Mouse (Mus musculus) heart, postnatal 0 days (tissue): ENCODE measurements around the gene Mylip. TPM values are rescaled to one million over a fixed set of nuclear protein-coding genes. Genes with fewer than 3 reads are reported as not detected.
A peak's percentile ranks its signal among the peaks of the same experiment; 100 is the strongest.

Experiments
- ATAC-seq: fragments of 200-750 bp; cut with Nextera tagmentation; 2 replicates; pipeline ENCODE4 v1.8.0; 2017; ENCODE audit warnings: low read depth, moderate number of reproducible peaks, moderate library complexity; ENCODE audit not compliant: insufficient read depth
- DNase-seq: peaks from one replicate; pipeline ENCODE4 v3.0.0-alpha.2; 2016; ENCODE audit warnings: low spot score
- H3K27ac ChIP-seq: fragments of 300-500 bp; sonication (generic); 2 replicates; pipeline ENCODE4 v1.5.1; 2014; ENCODE audit warnings: low read depth, mild to moderate bottlenecking
- H3K27me3 ChIP-seq: fragments of 300-500 bp; sonication (generic); 2 replicates; pipeline ENCODE4 v1.6.1; 2014; ENCODE audit warnings: low read length, mixed read lengths; ENCODE audit not compliant: control insufficient read depth, insufficient read depth
- H3K36me3 ChIP-seq: fragments of 300-500 bp; sonication (generic); replicated peaks from 2 replicates; pipeline ENCODE4 v1.6.1; 2014; ENCODE audit warnings: low read length, mixed read lengths; ENCODE audit not compliant: control insufficient read depth, insufficient read depth
- H3K4me1 ChIP-seq: fragments of 300-500 bp; sonication (generic); 2 replicates; pipeline ENCODE4 v1.6.1; 2014; ENCODE audit warnings: antibody characterized with exemption; ENCODE audit not compliant: control insufficient read depth, insufficient read depth
- H3K4me2 ChIP-seq: fragments of 300-500 bp; sonication (generic); 2 replicates; pipeline ENCODE4 v1.6.1; 2014; ENCODE audit warnings: low read depth, mild to moderate bottlenecking, low read length, moderate library complexity
- H3K4me3 ChIP-seq: fragments of 300-500 bp; sonication (generic); 2 replicates; pipeline ENCODE4 v1.5.1; 2014; ENCODE audit warnings: low read depth, low read length
- H3K9ac ChIP-seq: fragments of 300-500 bp; sonication (generic); replicated peaks from 2 replicates; pipeline ENCODE4 v1.6.1; 2014; ENCODE audit warnings: low read depth, low read length, mixed read lengths
- H3K9me3 ChIP-seq: fragments of 300-500 bp; sonication (generic); replicated peaks from 2 replicates; pipeline ENCODE4 v1.6.1; 2016; ENCODE audit warnings: low read length; ENCODE audit not compliant: control insufficient read depth
- CTCF ChIP-seq: IDR thresholded peaks from 2 replicates; pipeline ENCODE4 v1.5.1; 2016; ENCODE audit warnings: antibody characterized with exemption, control low read depth, low read depth
- EP300 ChIP-seq: IDR thresholded peaks from 2 replicates; pipeline ENCODE4 v1.6.1; 2016; ENCODE audit warnings: antibody characterized with exemption, low read depth
- WGBS: fragments of 180-500 bp; shearing (Covaris S2); extraction: QIAGEN DNeasy Blood & Tissue Kit; methylation state at CpG from one replicate; pipeline ENCODE4 v1.1.7; 2014; 5-methylcytosine and 5-hydroxymethylcytosine counted together
- polyA plus RNA-seq: library from polyadenylated mRNA; unstranded; fragments of >200 nt; fragmentation: Nextera tagmentation; extraction: Ambion mirVana; gene quantifications from 2 replicates; pipeline ENCODE4 v1.2.1, GENCODE M21; 2015
- total RNA-seq: library from RNA; depleted of rRNA; stranded (reverse); fragments of >200 nt; gene quantifications from 2 replicates; pipeline ENCODE4 v1.2.3, GENCODE M21; 2014; ENCODE audit warnings: low replicate concordance

The Mylip gene
- total and polyA plus RNA-seq, 2 experiments from 2014 or later = 7.1 to 30.1 TPM

- Histone ChIP-seq H3K9ac (no peak overlapping the region), H3K27me3 (no peaks in the 10 kb centered on the region), H3K27ac (no peak overlapping the region), H3K4me3 (no peak overlapping the region), H3K4me2 (no peak overlapping the region), H3K9me3 (no peaks in the 10 kb centered on the region), H3K36me3 (no peaks in the 10 kb centered on the region), H3K4me1 (no peaks in the 10 kb centered on the region)
- 90% methylated on average over 13 of the region's 13 CpGs for WGBS
- no peak for DNase-seq
- no peak for TF ChIP-seq EP300
- TF ChIP-seq CTCF = no peak
- no peak for ATAC-seq
These were observed 32.7 kb downstream of the Mylip start for GRCm38 (mm10) chr13:45422251-45422650.

GRCm38 (mm10) chr13:45422709-45423108, 33.2 kb downstream of the Mylip start:
- 77% methylated on average over 5 of the region's 5 CpGs for WGBS
- Histone ChIP-seq H3K27ac (no peak overlapping the region), H3K9ac (no peak overlapping the region), H3K9me3 (no peaks in the 10 kb centered on the region), H3K4me1 (no peaks in the 10 kb centered on the region), H3K27me3 (no peaks in the 10 kb centered on the region), H3K36me3 (no peaks in the 10 kb centered on the region), H3K4me2 (no peak overlapping the region), H3K4me3 (no peak overlapping the region)
- no peak for TF ChIP-seq CTCF
- TF ChIP-seq EP300 = no peak
- ATAC-seq (no peak), DNase-seq (no peak)

- Histone ChIP-seq H3K36me3 (no peaks in the 10 kb centered on the region), H3K4me2 (no peak overlapping the region), H3K9me3 (no peaks in the 10 kb centered on the region), H3K4me1 (peaks cover 5% of the 10 kb centered on the region), H3K9ac (no peak overlapping the region), H3K27ac (no peak overlapping the region), H3K27me3 (no peaks in the 10 kb centered on the region), H3K4me3 (no peak overlapping the region)
- 76% methylated on average over 5 of the region's 5 CpGs for WGBS
- no peak for ATAC-seq
- DNase-seq = no peak
- TF ChIP-seq CTCF = no peak
- no peak for TF ChIP-seq EP300
These were observed 34.4 kb downstream of the Mylip start for GRCm38 (mm10) chr13:45423905-45424304.

GRCm38 (mm10) chr13:45429239-45429638, 39.7 kb downstream of the Mylip start:
- no peaks in the 10 kb centered on the region for H3K9me3 ChIP-seq
- H3K9ac ChIP-seq = no peak overlapping the region
- H3K27me3 ChIP-seq = no peaks in the 10 kb centered on the region
- H3K4me2 ChIP-seq = peak overlapping the region; percentile 24; the same call in 1 of the 2 replicates
- no peaks in the 10 kb centered on the region for H3K36me3 ChIP-seq
- no peak for ATAC-seq
- peaks cover 14% of the 10 kb centered on the region for H3K4me1 ChIP-seq
- H3K4me3 ChIP-seq = no peak overlapping the region
- DNase-seq = no peak
- H3K27ac ChIP-seq = peak overlapping the region; percentile 53
- 22% methylated on average over 11 of the region's 11 CpGs for WGBS
- no peak for TF ChIP-seq EP300
- TF ChIP-seq CTCF = no peak

GRCm38 (mm10) chr13:45437134-45437533, 47.6 kb downstream of the Mylip start:
- no peak overlapping the region for H3K4me2 ChIP-seq
- no peaks in the 10 kb centered on the region for H3K27me3 ChIP-seq
- no peaks in the 10 kb centered on the region for H3K9me3 ChIP-seq
- H3K4me1 ChIP-seq = 0 out of 2 replicates have a peak, but pooled peaks cover 3% of the 10 kb centered on the region
- ATAC-seq (no peak), DNase-seq (no peak)
- no peak overlapping the region for H3K27ac ChIP-seq
- WGBS = 80% methylated on average over 9 of the region's 9 CpGs
- no peak overlapping the region for H3K4me3 ChIP-seq
- no peaks in the 10 kb centered on the region for H3K36me3 ChIP-seq
- TF ChIP-seq EP300 = no peak
- no peak for TF ChIP-seq CTCF
- no peak overlapping the region for H3K9ac ChIP-seq

GRCm38 (mm10) chr13:45438853-45439252, 49.3 kb downstream of the Mylip start:
- 82% methylated on average over 6 of the region's 6 CpGs for WGBS
- DNase-seq = no peak
- H3K36me3 ChIP-seq = no peaks in the 10 kb centered on the region
- ATAC-seq = no peak
- no peak overlapping the region for H3K4me2 ChIP-seq
- TF ChIP-seq EP300 = no peak
- TF ChIP-seq CTCF = no peak
- no peaks in the 10 kb centered on the region for H3K27me3 ChIP-seq
- 0 out of 2 replicates have a peak, but pooled peaks cover 3% of the 10 kb centered on the region for H3K4me1 ChIP-seq
- H3K9me3 ChIP-seq = no peaks in the 10 kb centered on the region
- H3K27ac ChIP-seq = no peak overlapping the region
- no peak overlapping the region for H3K4me3 ChIP-seq
- H3K9ac ChIP-seq = no peak overlapping the region
